Mouse (Mus musculus) C2C12 (cell line): ENCODE measurements at regions not wholly inside any gene's neighbourhood (a gene's known extent, or its start where the extent isn't known, plus 50 kb on each side); places are given as distances from the start of the nearest gene placed in this dataset.

Source experiments
- H3K27me3 ChIP-seq: one replicate; pipeline ENCODE4 v1.6.1; 2011; ENCODE audit not compliant: control insufficient read depth, insufficient read depth, insufficient read length
- H3K36me3 ChIP-seq: one replicate; pipeline ENCODE4 v1.6.1; 2011; ENCODE audit not compliant: control insufficient read depth, insufficient read depth
- H3K4me3 ChIP-seq: one replicate; pipeline ENCODE4 v1.5.1; 2011; ENCODE audit warnings: mild to moderate bottlenecking, control low read depth; ENCODE audit not compliant: poor library complexity, insufficient read depth, severe bottlenecking
- H3K79me2 ChIP-seq: one replicate; pipeline ENCODE4 v1.6.1; 2011; ENCODE audit not compliant: control insufficient read depth, insufficient read depth
- H3K79me3 ChIP-seq: one replicate; pipeline ENCODE4 v1.6.1; 2011; ENCODE audit warnings: low read depth, control low read depth
- H3ac ChIP-seq: one replicate; pipeline ENCODE3; 2011; ENCODE audit warnings: low read depth; ENCODE audit not compliant: control insufficient read depth, insufficient read length
- CEBPB ChIP-seq: IDR thresholded peaks from one replicate; pipeline ENCODE4 v1.6.1; 2011; ENCODE audit warnings: low read depth, mild to moderate bottlenecking, control low read depth, moderate library complexity
- CTCF ChIP-seq: IDR thresholded peaks from one replicate; pipeline ENCODE4 v1.5.1; 2011; ENCODE audit not compliant: control insufficient read depth, insufficient read depth, insufficient read length
- FOSL1 ChIP-seq: IDR thresholded peaks from one replicate; pipeline ENCODE4 v1.8.0; 2011; ENCODE audit warnings: mild to moderate bottlenecking, low read length; ENCODE audit not compliant: poor library complexity, insufficient read depth, severe bottlenecking
- MAX ChIP-seq: IDR thresholded peaks from one replicate; pipeline ENCODE4 v1.6.1; 2011; ENCODE audit warnings: mild to moderate bottlenecking, control low read depth
- MYOD1 ChIP-seq: IDR thresholded peaks from one replicate; pipeline ENCODE4 v1.6.1; 2011; ENCODE audit warnings: low read depth; ENCODE audit not compliant: control insufficient read depth, insufficient read length
- MYOG ChIP-seq: IDR thresholded peaks from one replicate; pipeline ENCODE4 v1.6.1; 2011; ENCODE audit not compliant: control insufficient read depth, insufficient read length; ENCODE audit errors: extremely low read depth
- USF1 ChIP-seq: IDR thresholded peaks from one replicate; pipeline ENCODE4 v1.6.1; 2011; ENCODE audit warnings: low read depth, mild to moderate bottlenecking, control low read depth, moderate library complexity

DNA sequence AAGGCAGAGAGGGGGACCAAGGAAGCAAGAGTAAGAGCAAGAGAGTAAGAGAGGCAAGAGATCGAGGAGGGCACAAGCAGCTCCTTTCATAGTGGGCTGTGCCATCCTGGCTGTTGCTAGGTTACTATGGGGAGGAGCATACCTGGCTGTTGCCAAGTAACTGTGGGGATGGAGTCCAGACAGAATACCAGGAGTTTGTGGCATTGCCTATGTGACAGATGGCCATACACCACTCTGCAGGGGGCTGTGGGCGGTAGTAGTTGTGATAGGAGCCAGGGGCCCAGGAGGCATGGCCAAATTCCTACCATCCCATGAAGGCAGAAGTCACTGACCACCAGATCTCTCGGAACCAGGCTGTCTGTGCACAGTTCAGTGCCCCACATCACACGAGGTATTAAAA, 349.5 kb downstream of the Osr1 start:
- TF ChIP-seq MYOD1 (no peak), FOSL1 (no peak), MAX (no peak), MYOG (no peak), CTCF (no peak), USF1 (no peak)
- no peaks in the 10 kb centered on the region for H3K36me3 ChIP-seq
- H3ac ChIP-seq = no peak overlapping the region
- no peaks in the 10 kb centered on the region for H3K27me3 ChIP-seq
- no peak overlapping the region for H3K4me3 ChIP-seq
- H3K79me2 ChIP-seq = no peaks in the 10 kb centered on the region
- H3K79me3 ChIP-seq = no peaks in the 10 kb centered on the region

DNA sequence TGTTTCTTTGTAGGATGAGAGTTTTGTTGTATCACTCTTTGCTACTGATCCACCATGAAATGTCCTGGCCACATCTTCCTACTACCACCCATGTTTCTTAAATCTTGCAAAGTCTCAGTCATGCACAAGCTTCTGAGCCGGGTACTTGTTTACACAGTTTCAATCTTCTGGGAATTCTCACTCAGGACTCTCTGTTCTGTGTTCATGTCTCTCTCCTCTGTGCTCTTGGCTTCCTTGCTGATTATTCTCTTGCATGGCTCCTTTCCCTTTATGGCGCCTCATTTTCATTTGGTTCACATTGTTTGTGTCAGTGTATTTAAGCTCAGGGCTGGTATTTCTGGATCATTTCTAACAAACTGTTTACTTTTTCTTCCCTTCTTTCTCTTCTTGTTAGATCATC, 350.5 kb downstream of the Osr1 start:
- no peak for TF ChIP-seq MAX
- TF ChIP-seq MYOD1 = no peak
- TF ChIP-seq USF1 = no peak
- no peak for TF ChIP-seq MYOG
- no peak for TF ChIP-seq FOSL1
- TF ChIP-seq CEBPB = no peak
- no peak for TF ChIP-seq CTCF
- no peaks in the 10 kb centered on the region for H3K36me3 ChIP-seq
- no peaks in the 10 kb centered on the region for H3K79me2 ChIP-seq
- no peak overlapping the region for H3K4me3 ChIP-seq
- no peak overlapping the region for H3ac ChIP-seq
- no peaks in the 10 kb centered on the region for H3K79me3 ChIP-seq
- H3K27me3 ChIP-seq = no peaks in the 10 kb centered on the region

DNA sequence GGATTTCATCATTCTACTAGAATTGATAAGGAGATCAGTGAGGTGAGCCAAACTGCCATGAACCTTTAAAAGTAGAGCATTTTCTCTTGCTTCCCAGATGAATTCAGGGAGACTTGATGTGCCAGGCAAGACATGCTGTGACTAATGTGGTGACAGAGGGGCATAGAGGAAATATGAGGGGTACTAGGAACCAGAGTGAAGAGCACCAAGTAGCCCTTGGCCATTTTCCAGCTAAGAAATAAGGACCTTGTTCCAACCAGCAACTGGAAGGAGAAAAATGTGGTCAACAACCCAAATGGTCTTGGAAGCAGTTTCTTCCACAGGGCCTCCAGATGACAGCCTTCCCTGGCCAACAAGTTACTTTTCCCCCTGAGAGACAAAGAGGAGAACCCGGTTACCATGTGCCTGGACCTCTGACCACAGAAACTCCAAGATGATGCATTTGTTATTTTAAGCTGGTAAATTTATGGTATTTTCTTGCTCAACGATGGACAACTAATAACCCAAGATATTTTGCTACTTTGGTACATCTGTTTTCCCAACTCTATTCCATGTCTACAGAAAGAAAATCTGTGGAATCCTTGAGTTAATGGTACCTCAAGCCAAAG, 351.8 kb downstream of the Osr1 start:
- H3ac ChIP-seq = no peak overlapping the region
- no peak for TF ChIP-seq MYOG
- peak; percentile 31 for TF ChIP-seq MAX
- TF ChIP-seq CEBPB = peak; percentile 79
- TF ChIP-seq USF1 = no peak
- no peak overlapping the region for H3K4me3 ChIP-seq
- no peaks in the 10 kb centered on the region for H3K27me3 ChIP-seq
- H3K79me3 ChIP-seq = no peaks in the 10 kb centered on the region
- H3K36me3 ChIP-seq = no peaks in the 10 kb centered on the region
- H3K79me2 ChIP-seq = no peaks in the 10 kb centered on the region

DNA sequence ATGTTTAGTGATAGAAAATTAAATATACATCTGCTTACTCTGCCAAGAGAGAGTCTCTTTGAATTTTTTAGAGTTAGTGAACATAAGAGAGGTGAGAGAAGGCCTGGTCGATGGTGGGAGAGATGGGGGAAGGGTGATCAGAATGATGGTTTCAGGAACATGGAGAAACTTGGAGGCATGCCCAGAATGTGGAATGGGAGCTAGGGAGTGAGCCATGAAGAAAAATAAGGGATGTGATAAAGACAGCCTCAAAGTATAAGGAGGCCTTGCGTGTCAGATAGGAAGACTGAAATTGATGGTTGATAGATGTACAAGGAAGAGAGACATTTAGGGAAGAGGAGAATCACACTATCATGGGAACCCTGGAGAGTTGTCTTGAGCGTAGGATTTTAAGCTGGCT, 354.6 kb downstream of the Osr1 start:
- no peaks in the 10 kb centered on the region for H3K79me2 ChIP-seq
- no peaks in the 10 kb centered on the region for H3K27me3 ChIP-seq
- no peak for TF ChIP-seq CTCF
- no peak for TF ChIP-seq FOSL1
- no peak for TF ChIP-seq CEBPB
- TF ChIP-seq MAX = no peak
- TF ChIP-seq MYOG = no peak
- no peaks in the 10 kb centered on the region for H3K79me3 ChIP-seq
- H3K36me3 ChIP-seq = no peaks in the 10 kb centered on the region
- H3ac ChIP-seq = no peak overlapping the region
- H3K4me3 ChIP-seq = no peak overlapping the region

DNA sequence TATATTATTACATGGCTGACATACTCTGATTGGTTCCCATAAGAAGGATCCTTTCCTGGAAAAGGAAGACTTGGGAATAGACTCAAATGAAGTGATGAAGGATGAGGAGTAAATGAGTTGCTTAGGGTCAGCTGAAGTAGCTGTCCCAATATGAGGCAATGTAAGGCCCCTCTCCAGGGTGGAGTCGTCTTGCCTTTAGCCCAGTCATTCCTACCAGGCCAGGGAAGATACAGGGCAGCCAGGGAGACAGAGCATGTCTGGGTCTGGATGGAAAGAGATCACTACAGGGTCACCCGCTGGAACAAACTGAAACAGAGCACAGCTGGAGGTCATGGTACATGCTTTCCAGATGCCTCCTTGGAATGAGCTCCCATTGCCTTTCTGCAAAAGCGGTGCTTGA, 364.2 kb downstream of the Osr1 start:
- no peak for TF ChIP-seq MYOG
- TF ChIP-seq MYOD1 = no peak
- no peak for TF ChIP-seq USF1
- no peak for TF ChIP-seq MAX
- TF ChIP-seq CTCF = no peak
- no peak for TF ChIP-seq CEBPB
- no peak for TF ChIP-seq FOSL1
- Histone ChIP-seq H3K27me3 (no peaks in the 10 kb centered on the region), H3ac (no peak overlapping the region), H3K36me3 (no peaks in the 10 kb centered on the region), H3K79me2 (no peaks in the 10 kb centered on the region), H3K4me3 (no peak overlapping the region), H3K79me3 (no peaks in the 10 kb centered on the region)

DNA sequence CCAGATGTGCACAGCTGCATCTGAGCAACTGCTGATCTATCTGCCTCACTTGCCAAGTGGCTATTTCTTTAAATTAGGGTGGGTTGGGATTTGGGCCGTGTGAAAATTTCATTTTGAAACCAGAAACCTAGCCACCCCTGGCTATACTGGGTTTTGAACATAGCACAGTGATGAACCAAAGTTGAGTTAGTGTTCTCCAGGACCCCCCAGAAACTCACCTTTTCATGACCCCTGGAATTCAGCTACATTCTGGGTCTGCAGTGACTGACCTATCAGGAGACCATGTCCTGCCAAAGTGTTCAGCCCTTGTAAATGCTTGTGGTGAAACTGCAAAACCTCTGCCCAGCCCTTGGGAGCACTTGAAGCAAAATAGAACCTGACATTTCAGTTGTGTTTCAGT, 371.4 kb downstream of the Osr1 start:
- Histone ChIP-seq H3K79me2 (no peaks in the 10 kb centered on the region), H3ac (no peak overlapping the region), H3K36me3 (no peaks in the 10 kb centered on the region), H3K4me3 (no peak overlapping the region), H3K27me3 (no peaks in the 10 kb centered on the region), H3K79me3 (no peaks in the 10 kb centered on the region)
- no peak for TF ChIP-seq CEBPB
- no peak for TF ChIP-seq MYOD1
- no peak for TF ChIP-seq USF1
- TF ChIP-seq FOSL1 = no peak
- no peak for TF ChIP-seq MYOG
- TF ChIP-seq CTCF = no peak
- TF ChIP-seq MAX = no peak
